Mouse (Mus musculus) CH12.LX (cell line): Measurements from ENCODE around the gene Dcaf4. TPM values are rescaled to one million over a fixed set of nuclear protein-coding genes. Genes with fewer than 3 reads are reported as not detected.

Source experiments
- DNase-seq: peaks from one replicate; pipeline ENCODE4 v3.0.0-alpha.2; 2013; ENCODE audit errors: extremely low read depth
- H3K27ac ChIP-seq: 2 replicates; pipeline ENCODE4 v1.5.1; 2012; ENCODE audit warnings: low read depth, mild to moderate bottlenecking, control low read depth, moderate library complexity; ENCODE audit not compliant: insufficient read depth
- H3K27me3 ChIP-seq: replicated peaks from 2 replicates; pipeline ENCODE3; 2012; ENCODE audit warnings: inconsistent platforms
- H3K36me3 ChIP-seq, 2 experiments: replicated peaks in 1 of 2; 2 replicates each; pipeline versions ENCODE3 to v1.6.1; 2012; ENCODE audit warnings: inconsistent platforms in 1 of 2, low read length in 1 of 2, mild to moderate bottlenecking in 1 of 2, mixed read lengths in 1 of 2, moderate library complexity in 1 of 2; ENCODE audit not compliant: control insufficient read depth in 1 of 2, insufficient read depth in 1 of 2
- H3K4me1 ChIP-seq, 2 experiments: 2 replicates each; pipeline ENCODE4 v1.6.1; 2012; ENCODE audit warnings: inconsistent platforms in 1 of 2, moderate library complexity in 1 of 2; ENCODE audit not compliant: insufficient read depth in 2 of 2, control insufficient read depth in 1 of 2
- H3K4me2 ChIP-seq: 2 replicates; pipeline ENCODE4 v1.6.1; 2012; ENCODE audit warnings: low read depth, mild to moderate bottlenecking, control low read depth; ENCODE audit not compliant: poor library complexity, insufficient read depth, severe bottlenecking
- H3K4me3 ChIP-seq, 3 experiments: fragments of 150-350 bp in 1 of 3; sonication (generic) in 1 of 3; replicated peaks in 1 of 3; 2 replicates each; pipeline versions ENCODE3 to v1.5.1; 2011 to 2012; ENCODE audit warnings: low read depth in 2 of 3, low read length in 2 of 3, mild to moderate bottlenecking in 2 of 3, moderate library complexity in 2 of 3, control low read depth in 1 of 3, improper control_type of control experiment in 1 of 3, inconsistent platforms in 1 of 3, mixed read lengths in 1 of 3; ENCODE audit not compliant: poor library complexity in 1 of 3
- H3K79me2 ChIP-seq: replicated peaks from 2 replicates; pipeline ENCODE4 v1.6.1; 2012; ENCODE audit warnings: mild to moderate bottlenecking, moderate library complexity; ENCODE audit not compliant: control insufficient read depth, poor library complexity, insufficient read depth, severe bottlenecking; ENCODE audit errors: extremely low read depth
- H3K9ac ChIP-seq: 2 replicates; pipeline ENCODE4 v1.6.1; 2012; ENCODE audit warnings: low read depth, mild to moderate bottlenecking, control low read depth, moderate library complexity; ENCODE audit not compliant: insufficient read depth
- H3K9me3 ChIP-seq: replicated peaks from 2 replicates; pipeline ENCODE3; 2012; ENCODE audit warnings: low read length, inconsistent platforms, mixed read lengths
- CTCF ChIP-seq, 2 experiments: IDR thresholded peaks in 1 of 2; conservative IDR thresholded peaks in 1 of 2; 2 replicates each; pipeline ENCODE4 v1.5.1; 2011 to 2012; ENCODE audit warnings: low read depth in 2 of 2, low read length in 2 of 2, improper control_type of control experiment in 1 of 2, inconsistent platforms in 1 of 2, mild to moderate bottlenecking in 1 of 2, moderate library complexity in 1 of 2
- E2F4 ChIP-seq: IDR thresholded peaks from 2 replicates; pipeline ENCODE4 v1.6.1; 2011; ENCODE audit warnings: low read depth, low read length, improper control_type of control experiment; ENCODE audit not compliant: insufficient replicate concordance
- EP300 ChIP-seq: IDR thresholded peaks from 2 replicates; pipeline ENCODE4 v1.6.1; 2011; ENCODE audit warnings: low read length, improper control_type of control experiment
- ETS1 ChIP-seq: conservative IDR thresholded peaks from 2 replicates; pipeline ENCODE4 v1.6.1; 2012; ENCODE audit warnings: low read depth, mild to moderate bottlenecking, inconsistent platforms, low read length, improper control_type of control experiment, moderate library complexity
- HCFC1 ChIP-seq: IDR thresholded peaks from 2 replicates; pipeline ENCODE4 v1.6.1; 2012; ENCODE audit warnings: low read depth, mild to moderate bottlenecking, inconsistent platforms, low read length, improper control_type of control experiment
- JUN ChIP-seq: IDR thresholded peaks from 2 replicates; pipeline ENCODE4 v1.6.1; 2011; ENCODE audit warnings: low read depth, mild to moderate bottlenecking, low read length, improper control_type of control experiment, moderate library complexity; ENCODE audit not compliant: insufficient read depth
- MAFK ChIP-seq: IDR thresholded peaks from 2 replicates; pipeline ENCODE4 v1.6.1; 2011; ENCODE audit warnings: low read length, improper control_type of control experiment; ENCODE audit not compliant: insufficient replicate concordance
- MAX ChIP-seq: IDR thresholded peaks from 2 replicates; pipeline ENCODE4 v1.6.1; 2011; ENCODE audit warnings: low read length, improper control_type of control experiment
- MAZ ChIP-seq: IDR thresholded peaks from 2 replicates; pipeline ENCODE4 v1.6.1; 2012; ENCODE audit warnings: low read depth, mild to moderate bottlenecking, inconsistent platforms, low read length, improper control_type of control experiment, moderate library complexity
- MXI1 ChIP-seq: IDR thresholded peaks from 2 replicates; pipeline ENCODE4 v1.6.1; 2011; ENCODE audit warnings: mild to moderate bottlenecking, low read depth, low read length, improper control_type of control experiment
- NELFE ChIP-seq: IDR thresholded peaks from 2 replicates; pipeline ENCODE4 v1.6.1; 2011; ENCODE audit warnings: low read depth, low read length, improper control_type of control experiment
- NRF1 ChIP-seq: IDR thresholded peaks from 2 replicates; pipeline ENCODE4 v1.6.1; 2014; ENCODE audit warnings: low read depth, mild to moderate bottlenecking, inconsistent platforms, low read length, improper control_type of control experiment, moderate library complexity
- PAX5 ChIP-seq: IDR thresholded peaks from 2 replicates; pipeline ENCODE4 v1.6.1; 2012; ENCODE audit warnings: low read length, inconsistent platforms, mixed read lengths
- POLR2A ChIP-seq: IDR thresholded peaks from 2 replicates; pipeline ENCODE4 v1.6.1; 2011; ENCODE audit warnings: low read depth, mild to moderate bottlenecking, improper control_type of control experiment, low read length
- SMC3 ChIP-seq: IDR thresholded peaks from 2 replicates; pipeline ENCODE4 v1.6.1; 2011; ENCODE audit warnings: low read depth, low read length, improper control_type of control experiment
- TCF12 ChIP-seq: IDR thresholded peaks from 2 replicates; pipeline ENCODE4 v1.6.1; 2014; ENCODE audit warnings: low read depth, mild to moderate bottlenecking, inconsistent platforms, low read length, improper control_type of control experiment
- USF1 ChIP-seq: IDR thresholded peaks from 2 replicates; pipeline ENCODE4 v1.6.1; 2014; ENCODE audit warnings: low read depth, mild to moderate bottlenecking, inconsistent platforms, low read length, improper control_type of control experiment
- USF2 ChIP-seq: conservative IDR thresholded peaks from 2 replicates; pipeline ENCODE4 v1.6.1; 2011; ENCODE audit warnings: low read depth, low read length, improper control_type of control experiment
- ZC3H11A ChIP-seq: IDR thresholded peaks from 2 replicates; pipeline ENCODE4 v1.6.1; 2012; ENCODE audit warnings: low read depth, mild to moderate bottlenecking, inconsistent platforms, low read length, improper control_type of control experiment
- ZMIZ1 ChIP-seq: IDR thresholded peaks from 2 replicates; pipeline ENCODE4 v1.6.1; 2012; ENCODE audit warnings: low read depth, mild to moderate bottlenecking, inconsistent platforms, low read length, improper control_type of control experiment
- ZNF384 ChIP-seq: IDR thresholded peaks from 2 replicates; pipeline ENCODE4 v1.6.1; 2012; ENCODE audit warnings: low read depth, low read length, improper control_type of control experiment, inconsistent platforms
- dilution Hi-C: fragments of 300-500 bp; cut with MboI; formaldehyde crosslinking; loops from 2 replicates; pipeline ENCODE4 v1.14.3; 2020; ENCODE audit warnings: low sequenced_read_pairs; ENCODE audit not compliant: extremely low pct_unique_long_range_greater_than_20kb, extremely low pct_ligation_motif_present
- in situ Hi-C: fragments of 300-500 bp; cut with MboI; formaldehyde crosslinking; loops from 3 replicates; pipeline ENCODE4 v1.14.3; 2019; ENCODE audit warnings: low sequenced_read_pairs, low pct_ligation_motif_present, low pct_unique_long_range_greater_than_20kb, mixed read lengths
- polyA plus RNA-seq: library from polyadenylated mRNA; unstranded; fragments of >175 nt; gene quantifications from 2 replicates; pipeline ENCODE4 v1.2.1, GENCODE M21; 2012; ENCODE audit warnings: low read depth; ENCODE audit not compliant: insufficient read length
- total RNA-seq, 2 experiments: library from RNA; depleted of rRNA; stranded (reverse); fragments of 300-350 nt in 1 of 2; fragments of >200 nt in 1 of 2; gene quantifications; 2 replicates each; pipeline ENCODE4 v1.2.3; 2012 to 2014

Gene Dcaf4
- total and polyA plus RNA-seq, 3 experiments: 17.3 to 23.6 (median 22.0) TPM

GRCm38 (mm10) chr12:83551305-83551704, 31.0 kb downstream of the Dcaf4 start:
- dilution Hi-C loops: no loop called here
- Histone ChIP-seq H3K27ac (no peak overlapping the region), H3K9ac (no peak overlapping the region), H3K4me3 (no peak overlapping the region), H3K36me3 (peaks cover 43 to 84% of the 10 kb centered on the region in 2 experiments), H3K79me2 (no peaks in the 10 kb centered on the region), H3K4me2 (no peak overlapping the region), H3K4me1 (peaks cover 0 to 7% of the 10 kb centered on the region in 2 experiments; a peak in 1 of 4 replicates), H3K9me3 (no peaks in the 10 kb centered on the region), H3K27me3 (no peaks in the 10 kb centered on the region)
- TF ChIP-seq E2F4: no peak
- TF ChIP-seq NRF1: no peak
- TF ChIP-seq CTCF (conservative IDR thresholded peaks at IDR 0.05 in 1 of 2, IDR thresholded peaks at IDR 0.05 in 1 of 2; ENCODE audit: low read depth in 2 of 2, low read length in 2 of 2): no peak
- TF ChIP-seq ZNF384: no peak
- TF ChIP-seq POLR2A: no peak
- TF ChIP-seq EP300: no peak
- TF ChIP-seq ETS1: no peak
- TF ChIP-seq USF1: no peak
- TF ChIP-seq USF2: no peak
- TF ChIP-seq NELFE: no peak
- no peak for DNase-seq
- in situ Hi-C loops: no loop called here

GRCm38 (mm10) chr12:83553816-83554215, 33.5 kb downstream of the Dcaf4 start:
- Histone ChIP-seq H3K4me1 (peaks cover 0 to 7% of the 10 kb centered on the region in 2 experiments; a peak in 1 of 4 replicates), H3K27ac (no peak overlapping the region), H3K9ac (no peak overlapping the region), H3K9me3 (no peaks in the 10 kb centered on the region), H3K4me3 (no peak overlapping the region), H3K27me3 (no peaks in the 10 kb centered on the region), H3K79me2 (no peaks in the 10 kb centered on the region), H3K4me2 (no peak overlapping the region), H3K36me3 (peaks cover 47 to 88% of the 10 kb centered on the region in 2 experiments)
- dilution Hi-C loops: no loop called here
- DNase-seq: no peak
- TF ChIP-seq TCF12: no peak
- no peak for TF ChIP-seq POLR2A
- TF ChIP-seq HCFC1: no peak
- no peak for TF ChIP-seq USF1
- no peak for TF ChIP-seq MAFK
- no peak for TF ChIP-seq ZC3H11A
- TF ChIP-seq ETS1: no peak
- no peak for TF ChIP-seq MAX
- TF ChIP-seq MXI1: no peak
- TF ChIP-seq JUN: no peak
- TF ChIP-seq CTCF (conservative IDR thresholded peaks at IDR 0.05 in 1 of 2, IDR thresholded peaks at IDR 0.05 in 1 of 2; ENCODE audit: low read depth in 2 of 2, low read length in 2 of 2): no peak
- no peak for TF ChIP-seq PAX5
- TF ChIP-seq MAZ: no peak
- no peak for TF ChIP-seq ZMIZ1
- TF ChIP-seq SMC3: no peak
- in situ Hi-C loops: no loop called here
